In the genomic region with DNA sequence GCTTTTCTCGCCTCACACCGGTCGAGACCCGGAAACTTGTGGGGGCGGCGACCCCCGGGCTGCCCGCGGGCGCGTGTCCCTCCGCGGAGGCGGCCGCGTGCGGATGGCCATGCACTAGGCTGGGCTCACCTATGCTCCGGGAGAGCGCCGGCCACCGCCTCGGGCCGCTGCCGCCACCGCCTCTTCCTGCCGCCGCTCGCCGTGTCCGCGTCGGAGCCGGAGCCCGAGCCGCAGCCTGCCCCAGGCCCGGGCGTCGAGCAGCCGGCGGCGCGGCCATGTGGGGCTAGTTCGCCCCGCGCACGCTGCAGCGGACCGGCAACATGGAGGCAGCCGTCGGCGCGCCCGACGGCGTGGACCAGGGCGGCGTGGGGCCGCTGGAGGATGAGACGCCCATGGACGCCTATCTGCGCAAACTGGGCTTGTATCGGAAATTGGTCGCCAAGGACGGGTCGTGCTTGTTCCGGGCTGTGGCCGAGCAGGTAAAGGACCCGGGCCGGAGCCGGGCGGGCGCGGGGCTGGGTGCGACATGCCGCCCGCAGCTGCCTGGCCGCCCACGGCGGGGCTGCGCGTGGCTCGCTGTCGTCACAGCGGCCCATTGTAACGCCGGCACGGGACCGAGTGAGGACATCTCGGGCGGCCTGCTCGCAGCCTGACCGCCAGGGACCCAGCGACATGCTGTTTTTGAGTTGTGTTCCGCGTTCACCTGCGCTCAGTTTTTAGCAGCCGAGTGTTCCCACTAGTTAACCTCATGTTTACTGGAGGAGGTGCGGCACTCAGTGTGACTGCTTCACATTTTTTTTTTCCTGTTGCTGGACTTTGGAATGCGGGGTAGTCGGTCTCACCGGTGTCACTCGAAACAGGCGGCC, we compare ENCODE assay signal across 8 mouse cellular contexts. TPM values are rescaled to one million over a fixed set of nuclear protein-coding genes. Genes with fewer than 3 reads are reported as not detected.
DNase-seq lines count a peak whose midpoint lies in the region; ATAC-seq and TF ChIP-seq lines count a peak whose summit lies in the region.

Gene Otud4 (plus strand): TSS at position 33 of the 866 bp plus-strand sequence.

- no peaks in the 10 kb centered on the region for H3K36me3 ChIP-seq in hindbrain, embryonic 11.5 days (ENCODE audit: control insufficient read depth, insufficient read depth, low read length)
- no peaks in the 10 kb centered on the region for H3K36me3 ChIP-seq in lung, postnatal 0 days (ENCODE audit: insufficient read depth, low read length)

- peak; percentile 79 for ATAC-seq in hindbrain, embryonic 11.5 days (ENCODE audit: low FRiP score)
- ATAC-seq in lung, postnatal 0 days, result peak; percentile 51

- peak within 1 kb of the TSS; percentile 91 for H3K4me3 ChIP-seq in hindbrain, embryonic 11.5 days (ENCODE audit: low read depth, low read length)
- H3K4me3 ChIP-seq in lung, postnatal 0 days (ENCODE audit: low read depth, low read length), result peak within 1 kb of the TSS; percentile 87

- H3K9ac ChIP-seq in hindbrain, embryonic 11.5 days (ENCODE audit: low read depth, low read length), result peak within 1 kb of the TSS; percentile 85
- H3K9ac ChIP-seq in lung, postnatal 0 days (replicated peaks; ENCODE audit: low read depth), result peak within 1 kb of the TSS; percentile 81

- H3K27ac ChIP-seq in hindbrain, embryonic 11.5 days (ENCODE audit: low read depth, low read length), result peak within 1 kb of the TSS; percentile 95
- H3K27ac ChIP-seq in lung, postnatal 0 days (ENCODE audit: low read length), result peak within 1 kb of the TSS; percentile 97

- H3K4me1 ChIP-seq in hindbrain, embryonic 11.5 days (replicated peaks; ENCODE audit: control insufficient read depth, insufficient read depth, low read length), result no peaks in the 10 kb centered on the region; the same call in 1 of the 2 replicates
- peaks cover 10% of the 10 kb centered on the region for H3K4me1 ChIP-seq in lung, postnatal 0 days (ENCODE audit: insufficient read depth, low read depth, low read length)

- no peaks in the 10 kb centered on the region for H3K27me3 ChIP-seq in hindbrain, embryonic 11.5 days (ENCODE audit: control insufficient read depth, insufficient read depth, low read length)
- H3K27me3 ChIP-seq in lung, postnatal 0 days (replicated peaks; ENCODE audit: insufficient read depth, low read length), result no peaks in the 10 kb centered on the region

- DNase-seq in NIH3T3 (ENCODE audit: low read depth), result peak; percentile 73
- peak; percentile 56 for DNase-seq in cerebellum, adult 9-10 months
- peak; percentile 33 to 56 for DNase-seq in frontal cortex, postnatal 14 days (ENCODE audit: low spot score in 2 of 2)
- peak; percentile 72 for DNase-seq in hindbrain, embryonic 11.5 days (ENCODE audit: low spot score)
- DNase-seq in layer of hippocampus, postnatal 14 days (ENCODE audit: low spot score in 2 of 2), result peak; percentile 54 to 55
- DNase-seq in lung, postnatal 0 days (ENCODE audit: low spot score), result peak; percentile 56
- DNase-seq in ovary, postnatal 10 days (ENCODE audit: low spot score), result peak; percentile 24
- DNase-seq in thymus, postnatal 25 days, result peak; percentile 48

- peak within 1 kb of the TSS; percentile 74 for H3K4me2 ChIP-seq in hindbrain, embryonic 11.5 days (replicated peaks; ENCODE audit: low read depth, low read length)
- H3K4me2 ChIP-seq in lung, postnatal 0 days (replicated peaks; ENCODE audit: low read depth, low read length), result peak within 1 kb of the TSS; percentile 80

- TF ChIP-seq CTCF in lung, postnatal 0 days (IDR thresholded peaks at IDR 0.05), result peak; percentile 39

- under 1% methylated on average over 91 of the region's 103 CpGs for WGBS in hindbrain, embryonic 11.5 days
- WGBS in lung, postnatal 0 days, result under 1% methylated on average over 54 of the region's 103 CpGs

- TF ChIP-seq EP300 in lung, postnatal 0 days (IDR thresholded peaks at IDR 0.05), result no peak

- H3K9me3 ChIP-seq in hindbrain, embryonic 11.5 days (ENCODE audit: control insufficient read depth, low read length), result no peaks in the 10 kb centered on the region
- no peaks in the 10 kb centered on the region for H3K9me3 ChIP-seq in lung, postnatal 0 days (ENCODE audit: low read length)

RNA-seq across cellular contexts. Expression of gene Otud4, which starts in this region (rescaled TPM):
- polyA plus RNA-seq in hindbrain, embryonic 11.5 days (2014; fragmentation: Nextera tagmentation; extraction: Ambion mirVana), result 22.8 and 24.3 TPM in 2 replicates
- total RNA-seq in layer of hippocampus, postnatal 14 days (2021), result 10 to 100 TPM; 40.0 to 45.1 TPM
- polyA plus RNA-seq in lung, postnatal 0 days (2015; fragmentation: Nextera tagmentation; extraction: Ambion mirVana), result 8.0 and 8.7 TPM in 2 replicates

Comparison
In these comparisons a context has a peak if more than half of its experiments do, and no peak if none do; other contexts are left out.
1. Peak in every context shown above with its lines: DNase-seq, ATAC-seq, H3K4me3 ChIP-seq and H3K27ac ChIP-seq.